Mouse (Mus musculus) naive thymus-derived CD4-positive, alpha-beta T cell, adult 2 months (primary cell): ENCODE measurements around the gene Grik4.

Source experiments
- DNase-seq: peaks from one replicate; pipeline ENCODE4 v3.0.0-alpha.2; 2011; ENCODE audit warnings: low read depth

The Grik4 gene

GRCm38 (mm10) chr9:42573180-42573579, 371.1 kb downstream of the Grik4 start:
- peak; percentile 58 for DNase-seq

GRCm38 (mm10) chr9:42565921-42566320, 378.4 kb downstream of the Grik4 start:
- no peak for DNase-seq

DNA sequence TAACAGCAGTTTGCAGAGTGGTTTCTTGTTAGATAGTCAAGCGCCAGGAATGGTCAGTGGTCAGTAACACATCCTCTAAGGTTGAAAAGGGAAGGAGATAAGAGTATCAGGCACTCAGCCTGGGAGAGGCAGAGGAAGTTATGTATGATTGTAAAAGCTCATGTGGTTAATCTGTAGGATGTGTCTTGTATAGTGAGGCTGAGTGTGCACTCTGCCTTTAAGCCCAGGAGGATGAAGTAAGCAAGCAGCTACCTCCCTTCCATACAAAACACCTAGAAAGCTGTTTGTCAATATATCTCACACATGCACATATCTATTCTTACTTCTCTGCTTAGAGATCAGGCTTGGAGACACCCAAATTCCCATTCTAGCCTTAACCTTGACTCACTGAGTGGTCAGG, 389.1 kb downstream of the Grik4 start:
- no peak for DNase-seq

DNA sequence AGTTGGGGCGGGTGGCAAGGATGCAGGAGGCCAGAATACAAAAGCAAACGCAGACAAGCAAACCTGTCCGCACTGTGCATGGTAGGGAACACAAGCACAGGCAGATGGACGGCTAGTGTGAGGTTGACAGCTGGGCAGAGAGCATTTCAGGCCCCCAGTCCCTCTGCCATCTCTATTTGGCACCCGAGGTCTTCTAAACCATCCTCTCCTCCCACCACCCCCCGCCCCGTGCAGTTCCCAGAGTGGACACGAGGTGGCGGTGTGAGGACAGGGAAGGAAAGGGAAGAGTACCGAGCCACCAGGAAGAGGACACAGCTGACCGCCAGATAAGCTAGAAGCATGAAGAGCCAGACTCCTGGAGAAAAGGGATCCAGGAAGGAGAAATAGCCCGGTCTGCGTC, 394.2 kb downstream of the Grik4 start:
- peak; percentile 68 for DNase-seq

DNA sequence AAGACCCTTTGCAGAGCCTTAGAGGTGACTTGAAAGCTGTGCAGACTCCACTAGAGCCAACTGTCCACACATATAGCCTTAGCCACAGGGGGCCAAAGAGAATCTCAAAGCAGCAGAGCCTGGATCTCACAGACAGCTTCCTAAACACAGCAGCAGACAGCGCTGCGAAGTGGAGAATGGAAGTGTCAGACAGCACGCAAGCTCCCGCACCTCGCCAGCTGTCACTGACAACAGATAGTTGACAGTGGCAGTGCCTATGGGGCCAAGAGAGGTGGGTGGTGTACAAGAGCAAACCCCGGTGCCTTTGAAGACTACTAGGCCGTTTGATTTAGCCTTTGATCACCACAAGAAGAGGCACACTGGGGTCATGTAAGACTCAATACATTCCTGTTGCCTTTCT, 395.3 kb downstream of the Grik4 start:
- DNase-seq: no peak

DNA sequence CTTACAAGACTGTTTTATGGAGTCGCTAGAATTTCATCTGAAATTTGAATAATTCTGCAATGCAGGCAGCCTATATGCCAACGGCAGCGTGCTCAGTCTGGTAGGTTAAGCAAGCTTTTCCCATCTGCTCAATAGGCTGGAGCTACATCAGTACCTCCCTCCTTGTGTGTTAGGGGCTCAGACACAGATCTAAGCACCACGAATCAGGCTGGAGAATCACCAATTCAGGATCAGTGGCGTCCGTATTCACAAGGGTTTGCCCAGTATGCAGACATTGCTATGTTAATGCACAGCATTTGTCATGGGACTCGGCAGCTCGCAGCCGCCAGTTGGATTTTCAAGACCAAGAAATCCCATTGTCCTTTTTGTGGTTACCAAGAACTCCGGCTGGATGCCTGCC, 399.8 kb downstream of the Grik4 start:
- no peak for DNase-seq

DNA sequence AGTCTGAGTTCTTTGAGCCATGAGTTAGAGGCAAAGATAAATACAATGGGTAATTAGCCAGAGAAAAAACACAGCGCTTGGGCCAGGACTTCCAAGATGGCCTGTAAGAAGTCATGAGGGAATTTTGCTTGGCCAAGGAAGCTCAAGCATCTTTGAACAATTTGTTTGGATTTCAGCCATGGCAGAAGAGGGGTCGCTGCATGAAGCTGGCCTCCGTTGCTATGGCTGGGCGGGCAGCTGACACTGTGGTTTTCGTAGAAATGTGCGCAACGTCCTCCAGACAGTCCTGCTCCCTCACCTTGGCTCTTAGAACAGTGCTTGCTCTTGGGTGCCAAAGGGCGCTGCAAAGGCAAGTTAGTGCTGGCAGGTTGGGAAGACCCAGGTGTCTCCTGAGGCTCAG, 410.8 kb downstream of the Grik4 start:
- DNase-seq: no peak

- DNase-seq: no peak
These were observed 411.3 kb downstream of the Grik4 start for GRCm38 (mm10) chr9:42533041-42533440.

GRCm38 (mm10) chr9:42531951-42532350, 412.3 kb downstream of the Grik4 start:
- no peak for DNase-seq

GRCm38 (mm10) chr9:42530221-42531152, 413.8 kb downstream of the Grik4 start:
- DNase-seq: no peak

- DNase-seq: peak; percentile 70
These were observed 423.7 kb downstream of the Grik4 start for GRCm38 (mm10) chr9:42520587-42521084.

DNA sequence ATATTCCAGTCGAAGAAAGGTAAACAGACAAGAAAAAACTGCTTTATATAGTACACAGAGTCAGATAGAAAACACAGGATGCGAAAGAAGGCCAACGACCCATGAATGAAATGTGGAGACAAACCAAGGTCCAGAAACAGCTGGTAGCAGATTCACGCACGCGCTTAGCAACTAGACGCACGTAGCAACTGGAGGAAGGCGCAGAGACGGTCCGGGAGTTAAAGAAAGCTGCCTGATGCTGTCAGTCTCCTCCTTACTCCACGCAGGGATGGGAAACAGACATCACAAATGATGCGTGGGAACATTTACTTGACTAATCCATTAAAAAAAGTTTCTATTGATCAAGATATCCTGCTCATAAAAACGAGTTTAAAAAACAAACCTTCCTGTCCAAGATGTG, 426.1 kb downstream of the Grik4 start:
- DNase-seq: no peak

- DNase-seq: no peak
These were observed 431.1 kb downstream of the Grik4 start for GRCm38 (mm10) chr9:42513159-42513558.

- DNase-seq: no peak
These were observed 432.0 kb downstream of the Grik4 start for GRCm38 (mm10) chr9:42512312-42512711.

GRCm38 (mm10) chr9:42508235-42508634, 436.1 kb downstream of the Grik4 start:
- no peak for DNase-seq

- DNase-seq: no peak
These were observed 436.6 kb downstream of the Grik4 start, which contains the start of gene Tbcel for GRCm38 (mm10) chr9:42507709-42508108. Gene Tbcel (minus strand): TSS chr9:42507809.

DNA sequence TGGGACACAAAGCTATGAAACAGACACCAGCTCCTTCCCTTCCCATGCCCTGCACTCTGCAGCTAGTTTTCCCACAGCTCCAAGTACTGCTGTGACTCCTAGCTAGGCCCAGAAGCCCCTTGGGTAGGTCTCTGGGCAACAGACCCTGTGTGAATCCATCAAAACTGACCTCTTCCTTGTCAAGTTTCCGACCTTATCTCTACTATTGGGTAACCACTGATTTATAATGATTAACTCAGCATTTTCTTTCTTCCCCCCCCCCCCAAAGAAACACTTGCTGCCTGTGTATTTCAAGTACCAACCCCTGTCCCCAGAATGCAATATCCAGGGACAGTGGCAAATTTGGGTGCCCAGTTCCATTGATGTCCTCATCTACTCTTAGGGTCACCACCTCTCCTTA, 437.3 kb downstream of the Grik4 start:
- no peak for DNase-seq

DNA sequence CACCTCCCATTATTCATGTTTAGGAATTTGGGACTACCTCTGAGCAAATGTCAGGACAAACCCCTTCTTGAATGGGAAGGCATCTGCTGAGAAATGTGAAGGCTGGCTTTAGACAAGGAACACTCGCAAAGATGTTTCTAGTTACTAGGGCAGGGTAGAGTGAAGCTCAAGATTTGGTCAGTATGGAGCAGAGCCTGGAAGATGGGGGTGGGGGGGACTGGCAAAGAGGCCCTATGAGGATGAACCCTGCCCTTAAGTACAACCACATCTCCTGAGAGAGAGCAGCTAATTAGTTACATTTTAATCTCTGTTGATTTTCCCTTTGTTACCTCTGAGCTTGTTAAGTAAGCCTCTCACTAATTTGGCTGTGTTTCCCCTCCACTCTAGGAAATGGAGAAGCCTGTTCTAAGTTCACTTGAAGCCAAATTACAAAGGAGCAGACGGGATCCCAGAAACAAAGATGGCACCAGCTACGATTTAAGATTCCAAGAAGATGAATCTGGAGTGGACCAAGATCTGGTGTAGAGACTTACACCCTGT, 439.3 kb downstream of the Grik4 start:
- DNase-seq: no peak

DNA sequence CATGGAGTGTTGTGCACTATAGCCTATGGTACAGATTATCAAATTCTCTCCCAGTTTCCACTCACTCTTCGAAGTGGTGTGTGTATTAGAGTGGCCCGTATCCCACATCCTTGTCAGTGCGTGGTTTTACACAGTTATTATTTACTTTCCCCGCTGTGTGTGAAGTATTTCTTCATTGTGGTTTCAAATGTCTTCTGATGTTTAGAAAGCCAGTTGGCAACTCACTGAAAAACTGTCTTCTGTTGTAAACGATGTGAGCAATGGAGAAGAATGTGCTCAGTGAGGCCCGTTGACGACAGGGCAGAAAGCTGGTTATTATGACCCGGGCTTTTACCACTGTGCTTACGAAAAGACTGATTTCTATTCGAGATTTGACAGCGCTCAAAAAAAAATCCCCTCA, 439.7 kb downstream of the Grik4 start:
- DNase-seq: no peak

GRCm38 (mm10) chr9:42503709-42504108, 440.6 kb downstream of the Grik4 start:
- no peak for DNase-seq

GRCm38 (mm10) chr9:42496296-42496695, 448.0 kb downstream of the Grik4 start:
- no peak for DNase-seq

DNA sequence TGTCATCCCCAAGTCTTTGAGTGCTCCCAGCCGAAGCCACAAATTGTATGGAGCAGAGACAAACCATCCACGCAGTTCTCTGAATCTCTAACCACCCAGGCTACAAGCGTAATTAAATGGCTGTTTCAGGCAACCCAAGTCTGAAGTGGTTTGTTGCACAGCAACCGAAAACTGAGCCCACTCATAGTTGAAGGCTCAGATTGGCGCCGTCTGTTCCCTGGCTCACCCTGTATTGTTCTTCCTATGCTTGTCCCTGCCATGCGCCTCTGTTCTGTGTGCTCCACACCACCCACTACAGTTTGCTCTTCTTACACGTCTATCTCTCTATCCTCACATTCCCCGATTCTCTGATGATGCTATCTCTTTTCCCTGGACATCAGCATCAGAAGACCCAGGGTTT, 452.5 kb downstream of the Grik4 start:
- DNase-seq: no peak

DNA sequence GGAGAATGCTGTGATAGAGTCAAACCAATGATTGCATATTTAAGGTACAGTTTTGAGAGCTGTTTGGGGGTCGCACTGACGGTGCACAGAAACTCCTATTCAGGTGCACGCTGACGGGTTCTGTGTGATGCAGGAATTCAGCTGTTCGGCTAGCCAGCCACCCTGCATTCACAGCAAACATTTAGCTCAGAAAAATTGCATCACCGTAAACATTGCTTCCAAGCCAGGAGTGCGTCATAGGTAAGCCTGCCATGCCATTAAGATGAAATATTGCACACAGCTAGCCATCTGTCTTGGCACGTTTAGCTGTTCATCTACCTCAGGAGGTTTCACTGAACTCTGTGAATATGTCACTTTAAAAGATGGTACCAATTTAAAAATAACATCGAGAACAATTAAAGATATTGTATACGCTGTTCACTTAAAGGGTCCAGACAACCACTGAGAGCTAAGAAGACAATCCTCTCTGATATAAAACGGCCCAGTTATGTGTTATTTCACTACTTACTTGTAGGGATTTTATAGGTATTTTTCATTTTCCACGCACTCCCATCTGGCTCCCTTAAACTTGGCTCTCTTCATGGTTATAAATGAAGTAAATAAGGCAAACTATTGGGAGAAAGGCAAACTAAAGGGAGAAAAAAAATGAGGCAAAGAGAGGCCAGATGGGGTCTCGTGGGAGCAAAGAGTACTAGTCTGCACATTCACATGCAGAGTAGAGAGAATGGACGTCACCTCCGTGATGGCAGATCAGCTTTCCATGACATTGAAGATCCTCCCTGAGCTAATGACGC, 453.5 kb downstream of the Grik4 start:
- no peak for DNase-seq
